Mouse (Mus musculus) layer of hippocampus, adult 18-20 months (tissue): ENCODE data around the gene Flt3. TPM values are rescaled to one million over a fixed set of nuclear protein-coding genes. Genes with fewer than 3 reads are reported as not detected.

ENCODE experiments used
- DNase-seq, 2 experiments: peaks; one replicate each; pipeline ENCODE4 v3.0.0; 2022; ENCODE audit warnings: low spot score in 2 of 2
- total RNA-seq, 2 experiments: library from RNA; stranded (reverse); gene quantifications; 2 replicates each; pipeline ENCODE4 v1.2.3; 2021

Gene Flt3
- total RNA-seq, 2 experiments from 2014 or later = 7.1 to 7.9 TPM

DNA sequence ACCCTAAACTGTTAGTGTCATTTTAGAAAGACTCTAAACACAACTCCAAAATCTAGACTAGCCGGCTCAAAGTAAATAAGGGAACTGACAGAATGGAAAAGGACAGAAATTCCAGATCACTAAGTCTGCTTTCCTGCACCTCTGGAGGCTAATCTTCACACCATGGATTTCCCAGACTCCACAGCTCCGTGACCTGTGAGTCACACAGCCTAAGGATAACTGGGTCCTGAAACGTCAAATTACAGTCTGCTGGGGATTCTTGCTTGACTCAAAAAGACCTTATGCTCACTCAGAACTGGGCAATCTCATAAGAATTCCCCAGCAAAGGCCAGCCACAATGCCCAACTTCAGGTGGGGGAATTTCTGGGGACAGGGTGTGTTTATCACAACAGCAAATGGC, 44.5 kb downstream of the Flt3 start:
- no peak for DNase-seq

DNA sequence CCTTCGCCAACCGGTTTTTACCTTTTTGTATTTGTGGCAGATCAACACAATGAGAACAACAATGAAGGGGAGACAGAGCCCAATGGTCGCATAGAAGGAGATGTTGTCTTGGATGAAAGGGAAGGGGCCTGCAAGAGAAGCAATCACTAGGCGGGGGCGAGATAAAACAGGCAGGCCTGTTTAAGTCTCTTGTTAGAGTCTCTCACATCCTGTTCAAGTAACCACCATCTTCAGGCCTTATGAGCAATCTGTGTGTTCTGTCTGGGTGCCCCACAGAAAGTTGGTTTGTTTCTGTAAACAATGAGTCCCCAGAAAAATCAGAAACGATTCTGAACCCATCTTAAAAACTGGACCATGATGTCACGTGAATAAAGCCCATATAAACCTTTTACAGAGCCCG, 45.3 kb downstream of the Flt3 start:
- DNase-seq = no peak

- peak; percentile 75 to 87 for DNase-seq
Observed at GRCm38 (mm10) chr5:147354161-147354780, 46.0 kb downstream of the Flt3 start.

DNA sequence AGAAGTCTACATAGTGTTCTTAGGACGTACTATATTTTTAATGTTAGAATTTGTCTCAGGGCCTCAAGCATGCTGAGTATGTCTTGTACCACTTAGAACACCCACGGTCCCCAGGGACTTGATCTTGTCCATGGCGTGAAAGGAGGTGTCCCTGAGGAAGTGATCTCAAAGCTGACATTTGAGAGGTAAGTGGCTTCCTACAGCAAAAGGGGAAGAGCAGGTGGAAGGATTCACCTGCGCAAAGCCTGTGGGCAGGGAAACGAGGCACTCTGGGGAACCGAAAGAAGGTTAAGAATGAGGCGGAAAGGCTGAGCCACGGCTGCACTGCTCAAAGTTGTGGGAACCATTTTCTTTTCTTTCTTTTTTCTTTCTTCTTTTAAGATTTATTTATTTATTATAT, 48.4 kb downstream of the Flt3 start:
- no peak for DNase-seq

DNA sequence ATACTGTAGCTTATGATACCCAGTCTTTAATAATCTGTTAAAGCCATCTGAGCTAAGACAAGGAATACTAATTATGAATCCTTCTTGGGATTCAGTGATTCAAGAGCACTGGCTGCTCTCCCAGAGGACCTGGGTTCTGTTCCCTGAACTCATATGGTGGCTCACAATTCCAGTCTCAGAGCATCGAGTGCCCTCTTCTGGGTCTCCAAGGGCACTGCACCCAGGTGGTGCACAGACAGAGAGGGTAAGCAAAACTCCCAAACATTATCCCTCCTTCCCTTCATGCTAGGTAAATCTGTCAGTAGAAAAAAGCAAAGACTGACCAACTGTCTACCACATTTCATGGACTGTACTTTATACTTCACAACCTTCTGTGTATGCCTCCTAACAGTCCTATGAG, 54.3 kb downstream of the Flt3 start:
- DNase-seq = no peak

GRCm38 (mm10) chr5:147343904-147344303, 56.4 kb downstream of the Flt3 start:
- no peak for DNase-seq

- no peak for DNase-seq
Observed at GRCm38 (mm10) chr5:147342901-147343300, 57.4 kb downstream of the Flt3 start.

DNA sequence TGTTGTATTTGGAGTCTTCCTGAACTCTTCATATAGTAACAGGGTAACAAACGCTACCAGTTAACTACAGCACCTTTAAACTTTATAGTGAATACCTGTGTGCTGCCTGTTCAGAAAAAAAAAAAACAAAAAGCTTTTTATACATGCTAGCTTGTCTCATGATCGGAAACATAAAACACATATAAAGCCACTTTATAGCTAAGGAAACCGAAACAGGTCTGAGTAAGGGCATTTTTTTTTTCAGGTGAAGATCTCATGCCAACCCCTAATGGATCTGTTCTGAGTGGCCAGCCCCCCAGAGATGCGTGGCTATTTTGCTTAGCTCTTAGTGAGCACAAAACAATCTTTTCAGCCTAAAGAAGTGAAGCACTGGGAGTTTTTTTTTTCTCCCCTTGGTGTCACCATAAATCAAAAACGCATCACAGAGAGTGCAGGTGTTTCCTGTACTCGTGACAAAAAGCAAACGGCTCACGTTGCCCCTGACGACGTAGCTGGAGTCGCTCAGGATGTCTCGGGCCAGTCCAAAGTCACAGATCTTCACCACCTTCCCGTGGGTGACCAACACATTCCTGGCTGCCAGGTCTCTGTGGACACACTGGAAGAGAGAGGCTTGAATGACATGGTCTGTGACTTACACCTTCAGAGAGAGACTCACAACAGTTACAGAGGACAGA, 59.4 kb downstream of the Flt3 start:
- DNase-seq = no peak

- DNase-seq = no peak
Observed at GRCm38 (mm10) chr5:147339560-147339959, 60.7 kb downstream of the Flt3 start.

DNA sequence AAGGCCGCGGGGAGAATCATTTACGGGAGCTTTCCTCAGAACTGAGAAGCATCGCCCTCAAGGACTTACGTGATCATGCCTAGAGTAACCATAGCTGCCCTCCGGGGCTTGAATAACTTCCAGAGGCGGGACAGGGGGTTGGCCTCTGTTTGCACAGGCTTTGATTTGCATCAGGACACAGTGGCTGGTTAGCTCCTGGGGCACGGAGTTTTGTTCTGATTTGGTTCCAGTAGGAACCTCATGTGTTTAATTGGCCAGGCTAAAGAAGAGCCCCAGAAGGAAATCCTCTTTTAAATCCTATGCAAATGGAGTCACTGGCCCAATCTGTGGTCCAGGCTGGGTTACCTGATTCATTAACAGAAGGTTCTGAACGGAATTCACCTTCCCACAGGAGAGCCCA, 61.3 kb downstream of the Flt3 start:
- no peak for DNase-seq

- no peak for DNase-seq
Observed at GRCm38 (mm10) chr5:147332711-147333110, 67.6 kb downstream of the Flt3 start.

DNA sequence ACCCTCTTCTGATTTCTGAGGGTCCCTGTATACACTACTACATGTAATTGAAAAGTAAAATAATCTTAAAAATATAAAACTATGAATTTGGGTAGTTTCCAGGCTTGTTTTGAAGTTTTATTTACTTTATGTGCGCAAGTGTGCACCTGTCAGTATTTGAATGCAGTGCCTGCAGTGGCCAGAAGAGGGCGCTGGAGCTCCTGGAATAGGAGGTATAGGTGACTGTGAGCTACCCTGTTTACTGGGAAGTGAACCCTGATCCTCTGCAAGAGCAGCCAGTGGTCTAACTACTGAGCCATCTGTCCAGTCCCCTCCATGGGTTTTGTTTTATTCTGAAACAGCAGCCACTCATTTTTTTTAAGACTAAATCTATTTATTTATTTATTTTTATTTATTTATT, 68.7 kb downstream of the Flt3 start:
- peak; percentile 16 to 66 for DNase-seq

DNA sequence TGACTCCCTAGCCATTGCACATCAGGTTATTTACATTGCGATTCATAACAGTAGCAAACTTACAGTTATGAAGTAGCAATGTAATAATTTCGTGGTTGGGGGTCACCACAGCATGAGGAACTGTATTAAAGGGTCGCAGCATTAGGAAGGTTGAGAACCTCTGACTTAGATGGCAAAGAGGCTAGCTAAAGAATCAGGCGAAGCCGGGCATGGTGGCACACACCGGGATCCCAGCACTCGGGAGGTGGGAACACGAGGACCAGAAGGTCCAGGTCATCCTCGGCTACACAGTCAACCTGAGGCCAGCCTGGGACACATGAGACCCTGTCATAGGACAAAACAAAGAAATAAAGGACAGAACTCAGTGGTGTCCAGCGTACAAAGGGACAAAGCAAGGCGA, 70.3 kb downstream of the Flt3 start:
- DNase-seq = no peak

DNA sequence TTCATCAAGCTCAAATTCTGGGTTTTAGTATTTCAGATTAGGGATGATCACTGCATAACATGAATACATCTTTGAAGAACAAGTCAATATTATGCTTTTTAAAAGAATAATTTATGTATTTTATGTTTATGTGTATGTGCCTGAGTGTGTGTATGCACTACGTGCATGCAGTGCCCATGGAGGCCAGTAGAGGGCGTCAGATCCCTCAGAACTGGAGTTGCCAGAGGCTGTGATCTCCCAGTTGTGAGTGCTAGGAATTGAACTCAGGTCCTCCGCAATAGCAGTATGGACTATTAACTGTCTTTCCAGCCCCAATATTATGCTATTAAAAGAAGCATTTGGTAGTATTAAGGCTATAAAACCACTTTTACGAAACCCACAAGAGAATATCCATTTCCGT, 72.7 kb downstream of the Flt3 start:
- no peak for DNase-seq

GRCm38 (mm10) chr5:147325931-147326330, 74.4 kb downstream of the Flt3 start:
- DNase-seq = no peak

DNA sequence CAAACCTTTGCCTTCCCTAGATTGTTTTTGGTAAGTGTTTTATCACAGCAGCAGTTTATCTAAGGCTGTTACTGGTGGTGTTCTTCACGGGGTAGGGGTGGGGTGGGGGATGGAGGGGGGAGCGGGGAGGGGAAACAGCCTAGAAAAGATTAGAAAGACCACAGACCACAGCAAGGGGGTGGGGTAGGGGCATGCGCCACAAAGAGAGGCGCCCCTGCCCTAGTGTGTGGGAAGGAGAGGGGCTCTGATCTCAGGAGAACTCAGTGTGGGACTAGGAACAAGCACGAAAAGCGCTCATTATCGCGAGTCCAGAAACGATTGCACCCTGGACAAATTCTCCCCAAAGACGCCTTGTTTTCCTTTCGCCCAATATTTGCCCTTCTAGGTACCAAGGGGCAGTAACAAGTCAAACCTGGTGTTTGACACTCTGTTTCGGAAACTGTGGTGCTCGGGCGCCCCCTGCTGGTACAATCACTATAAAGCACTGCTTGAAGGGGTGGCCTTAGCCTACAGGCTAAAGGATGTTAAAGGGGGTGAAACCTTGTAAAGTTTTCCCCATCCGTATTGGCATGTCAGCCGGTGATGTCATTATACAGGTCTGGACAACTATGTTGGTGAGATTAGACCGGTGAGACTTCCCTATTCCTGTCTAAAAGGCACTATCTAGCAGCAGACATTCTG, 76.9 kb downstream of the Flt3 start:
- DNase-seq = peak; percentile 29 to 60

DNA sequence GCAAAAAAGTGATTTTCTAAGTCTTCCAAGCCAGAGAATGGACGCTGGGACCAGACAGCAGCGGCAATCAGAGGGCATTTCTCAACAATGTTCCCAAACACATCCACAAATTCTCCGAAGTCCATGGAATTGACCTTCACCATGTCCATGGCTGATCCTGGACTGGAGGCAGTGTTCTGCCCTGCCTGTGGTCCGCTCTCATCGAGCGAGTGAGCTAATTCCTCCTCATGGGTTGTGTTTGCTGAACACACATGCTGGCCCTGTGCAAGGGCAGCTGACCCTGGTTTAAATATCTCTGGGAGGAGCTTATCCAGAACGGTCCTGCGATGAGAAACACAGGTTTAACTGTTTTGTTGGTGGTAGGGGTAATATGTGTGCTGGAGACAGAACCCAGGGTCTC, 78.1 kb downstream of the Flt3 start, which contains the start of gene Urad:
Gene Urad (minus strand): TSS at position 258 of the 400 bp plus-strand sequence.
- no peak for DNase-seq

GRCm38 (mm10) chr5:147319653-147320052, 80.6 kb downstream of the Flt3 start:
- peak in 1 of 2 experiments; percentile 63 for DNase-seq

GRCm38 (mm10) chr5:147317991-147318390, 82.3 kb downstream of the Flt3 start:
- no peak for DNase-seq

DNA sequence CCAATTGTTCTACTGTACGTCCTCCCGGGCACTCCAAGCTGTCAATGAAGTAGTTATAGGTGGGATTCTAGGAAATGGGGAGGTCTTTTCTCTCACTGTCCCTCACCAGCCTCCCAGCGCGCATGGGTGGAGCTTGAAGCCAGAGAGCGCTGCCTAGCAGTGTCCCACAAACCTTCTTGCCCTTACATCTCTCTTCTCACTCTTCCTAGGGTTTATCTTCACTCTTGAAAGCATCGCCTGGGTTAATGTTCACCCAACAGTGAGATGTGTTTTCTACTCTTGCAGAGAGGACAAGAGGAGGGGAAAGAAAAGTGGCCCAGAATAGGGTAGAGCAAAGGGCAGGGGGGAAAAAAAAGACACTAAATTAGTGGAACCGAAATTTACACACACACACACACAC, 83.0 kb downstream of the Flt3 start:
- no peak for DNase-seq

GRCm38 (mm10) chr5:147315432-147316075, 84.7 kb downstream of the Flt3 start:
- DNase-seq = no peak
